Comparison of ENCODE assay signal across 8 mouse cellular contexts in the genomic region with DNA sequence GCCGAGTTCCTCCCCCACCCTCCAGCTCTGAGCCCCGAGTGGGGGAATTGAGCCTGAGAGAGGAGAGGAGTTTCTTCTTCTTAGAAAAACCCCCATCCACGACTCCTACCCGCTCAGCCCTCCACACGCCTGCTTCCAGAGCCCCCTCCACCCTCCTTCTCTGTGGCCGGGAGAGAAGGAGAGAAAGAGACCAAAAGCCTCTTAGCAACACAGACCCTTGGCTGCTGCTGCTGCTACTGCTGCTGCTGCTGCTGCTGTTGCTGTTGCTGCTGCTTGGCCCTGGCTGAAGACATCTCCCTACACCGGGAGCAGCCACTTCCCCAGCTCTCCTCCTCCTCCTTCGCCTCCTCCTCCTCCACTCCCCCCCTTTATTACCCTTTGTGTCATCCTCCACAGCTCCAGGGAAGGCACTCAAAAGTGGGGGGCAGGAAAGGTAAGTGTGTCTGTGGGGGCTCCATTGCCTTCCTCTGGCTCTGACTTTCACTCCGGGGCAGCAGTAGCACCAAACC. TPM values are rescaled to one million over a fixed set of nuclear protein-coding genes. Genes with fewer than 3 reads are reported as not detected.
A peak's percentile ranks its signal among the peaks of the same experiment; 100 is the strongest.
DNase-seq lines count a peak whose midpoint lies in the region; ATAC-seq and TF ChIP-seq lines count a peak whose summit lies in the region.

No protein-coding gene starts in this region.

- H3K27me3 ChIP-seq in embryonic facial prominence, embryonic 12.5 days, result no peaks in the 10 kb centered on the region
- H3K27me3 ChIP-seq in kidney, embryonic 14.5 days (ENCODE audit: control insufficient read depth, insufficient read depth, low read length), result no peaks in the 10 kb centered on the region
- no peaks in the 10 kb centered on the region for H3K27me3 ChIP-seq in liver, embryonic 14.5 days (ENCODE audit: control insufficient read depth, insufficient read depth, low read length)
- H3K27me3 ChIP-seq in neural tube, embryonic 11.5 days (ENCODE audit: control insufficient read depth, insufficient read depth, low read length), result no peaks in the 10 kb centered on the region

- H3K4me1 ChIP-seq in embryonic facial prominence, embryonic 12.5 days, result peaks cover 4% of the 10 kb centered on the region
- H3K4me1 ChIP-seq in kidney, embryonic 14.5 days (ENCODE audit: control insufficient read depth, insufficient read depth, low read length), result peaks cover 4% of the 10 kb centered on the region; the same call in 1 of the 2 replicates
- peaks cover 3 to 4% of the 10 kb centered on the region in 2 experiments for H3K4me1 ChIP-seq in liver, embryonic 14.5 days (replicated peaks; ENCODE audit: control insufficient read depth in 2 of 2, insufficient read depth in 2 of 2, low read length in 1 of 2)
- H3K4me1 ChIP-seq in neural tube, embryonic 11.5 days (ENCODE audit: control insufficient read depth, insufficient read depth, low read length), result 0 out of 2 replicates have a peak, but pooled peaks cover 6% of the 10 kb centered on the region

- H3K36me3 ChIP-seq in embryonic facial prominence, embryonic 12.5 days, result no peaks in the 10 kb centered on the region
- no peaks in the 10 kb centered on the region for H3K36me3 ChIP-seq in kidney, embryonic 14.5 days (ENCODE audit: control insufficient read depth, insufficient read depth, low read length)
- H3K36me3 ChIP-seq in liver, embryonic 14.5 days (replicated peaks; ENCODE audit: control insufficient read depth, insufficient read depth, low read depth), result no peaks in the 10 kb centered on the region
- no peaks in the 10 kb centered on the region for H3K36me3 ChIP-seq in neural tube, embryonic 11.5 days (ENCODE audit: control insufficient read depth, insufficient read depth, low read length)

- H3K4me2 ChIP-seq in embryonic facial prominence, embryonic 12.5 days (replicated peaks), result peak overlapping the region; percentile 60
- peak overlapping the region; percentile 61 for H3K4me2 ChIP-seq in kidney, embryonic 14.5 days (replicated peaks; ENCODE audit: low read depth, low read length)
- peak overlapping the region; percentile 80 for H3K4me2 ChIP-seq in liver, embryonic 14.5 days (ENCODE audit: low read depth)
- peak overlapping the region; percentile 63 for H3K4me2 ChIP-seq in neural tube, embryonic 11.5 days (ENCODE audit: low read depth)

- TF ChIP-seq EP300 in liver, embryonic 14.5 days (IDR thresholded peaks at IDR 0.05; ENCODE audit: low read depth), result no peak

- peak overlapping the region; percentile 96 for H3K27ac ChIP-seq in embryonic facial prominence, embryonic 12.5 days
- H3K27ac ChIP-seq in kidney, embryonic 14.5 days (ENCODE audit: low read depth, low read length), result peak overlapping the region; percentile 97
- peak overlapping the region; percentile 66 for H3K27ac ChIP-seq in liver, embryonic 14.5 days
- peak overlapping the region; percentile 89 for H3K27ac ChIP-seq in neural tube, embryonic 11.5 days (ENCODE audit: low read depth, low read length)

- peak; percentile 12 for ATAC-seq in CD4-positive, CD25-positive, alpha-beta regulatory T cell, adult 4 months
- ATAC-seq in embryonic facial prominence, embryonic 12.5 days (ENCODE audit: insufficient number of reproducible peaks, insufficient read depth, low FRiP score, low TSS enrichment), result peak; percentile 61
- ATAC-seq in kidney, embryonic 14.5 days (ENCODE audit: low FRiP score, low TSS enrichment), result peak; percentile 66
- ATAC-seq in liver, embryonic 14.5 days (ENCODE audit: insufficient read depth), result peak; percentile 21
- ATAC-seq in neural tube, embryonic 11.5 days (ENCODE audit: insufficient read depth, low FRiP score, low TSS enrichment), result peak; percentile 67

- TF ChIP-seq CTCF in liver, embryonic 14.5 days (IDR thresholded peaks at IDR 0.05; ENCODE audit: low read depth), result no peak

- H3K4me3 ChIP-seq in embryonic facial prominence, embryonic 12.5 days, result peak overlapping the region; percentile 83
- H3K4me3 ChIP-seq in kidney, embryonic 14.5 days (ENCODE audit: low read length), result peak overlapping the region; percentile 79
- peak overlapping the region; percentile 75 to 85 for H3K4me3 ChIP-seq in liver, embryonic 14.5 days (ENCODE audit: insufficient read depth in 1 of 2, low read depth in 2 of 2, low read length in 2 of 2)
- peak overlapping the region; percentile 71 for H3K4me3 ChIP-seq in neural tube, embryonic 11.5 days (ENCODE audit: low read depth, low read length)

- WGBS in embryonic facial prominence, embryonic 12.5 days, result 0% methylated on average over 9 of the region's 9 CpGs
- WGBS in kidney, embryonic 14.5 days, result 0% methylated on average over 9 of the region's 9 CpGs
- WGBS in liver, embryonic 14.5 days (ENCODE audit: insufficient replicate concordance), result under 1% methylated on average over 9 of the region's 9 CpGs
- WGBS in neural tube, embryonic 11.5 days, result 0% methylated on average over 5 of the region's 9 CpGs

- H3K9ac ChIP-seq in embryonic facial prominence, embryonic 12.5 days, result peak overlapping the region; percentile 80
- peak overlapping the region; percentile 83 for H3K9ac ChIP-seq in kidney, embryonic 14.5 days (ENCODE audit: low read depth, low read length)
- H3K9ac ChIP-seq in liver, embryonic 14.5 days (replicated peaks), result peak overlapping the region; percentile 87
- peak overlapping the region; percentile 71 for H3K9ac ChIP-seq in neural tube, embryonic 11.5 days (ENCODE audit: low read length)

- peak; percentile 60 to 85 for DNase-seq in adrenal gland, adult (ENCODE audit: inconsistent age in 2 of 2, low spot score in 1 of 2)
- peak; percentile 39 for DNase-seq in heart, adult 8-10 months (ENCODE audit: low spot score)
- peak in 2 of 3 experiments; percentile 2 to 20 for DNase-seq in liver, embryonic 14.5 days (ENCODE audit: low read depth in 3 of 3, low spot score in 3 of 3)
- DNase-seq in neural tube, embryonic 11.5 days (ENCODE audit: low spot score), result peak; percentile 69
- peak; percentile 28 for DNase-seq in telencephalon, adult 2 months (ENCODE audit: low read depth, low spot score)

- H3K9me3 ChIP-seq in embryonic facial prominence, embryonic 12.5 days, result no peaks in the 10 kb centered on the region
- H3K9me3 ChIP-seq in kidney, embryonic 14.5 days (ENCODE audit: control insufficient read depth, low read length), result no peaks in the 10 kb centered on the region
- no peaks in the 10 kb centered on the region for H3K9me3 ChIP-seq in liver, embryonic 14.5 days (ENCODE audit: control insufficient read depth, low read length)
- H3K9me3 ChIP-seq in neural tube, embryonic 11.5 days (ENCODE audit: control insufficient read depth, low read length), result no peaks in the 10 kb centered on the region

RNA-seq across cellular contexts. Expression of a gene that starts 0.3 kb away (rescaled TPM):
- polyA plus RNA-seq in CD4-positive, CD25-positive, alpha-beta regulatory T cell, adult 4 months (2017; shearing (Covaris generic)), result 100 to 1,000 TPM in 1 of 2 experiments, 10 to 100 TPM in 1; 98.5 to 124 TPM
- 114 and 118 TPM in 2 replicates for polyA plus RNA-seq in embryonic facial prominence, embryonic 12.5 days (2016; fragmentation: Nextera tagmentation; extraction: Ambion mirVana)
- 10 to 100 TPM; 32.5 to 39.0 (median 34.9) TPM for total RNA-seq in heart, adult 8-10 months (2022)
- 114 and 121 TPM in 2 replicates for polyA plus RNA-seq in kidney, embryonic 14.5 days (2014; fragmentation: Nextera tagmentation; extraction: Ambion mirVana)
- polyA plus RNA-seq in liver, embryonic 14.5 days (2012; rRNA removed), result 18.2 and 22.0 TPM in 2 replicates
- 37.4 and 40.4 TPM in 2 replicates for polyA plus RNA-seq in liver, embryonic 14.5 days (2014; fragmentation: Nextera tagmentation; extraction: Ambion mirVana)
- 133 and 141 TPM in 2 replicates for polyA plus RNA-seq in neural tube, embryonic 11.5 days (2014; fragmentation: Nextera tagmentation; extraction: Ambion mirVana)

RNA-seq across cellular contexts. Expression of a gene that starts 0.5 kb away (rescaled TPM):
- 10 to 100 TPM; 25.0 to 29.3 TPM for polyA plus RNA-seq in CD4-positive, CD25-positive, alpha-beta regulatory T cell, adult 4 months (2017; shearing (Covaris generic))
- polyA plus RNA-seq in embryonic facial prominence, embryonic 12.5 days (2016; fragmentation: Nextera tagmentation; extraction: Ambion mirVana), result 29.8 and 30.8 TPM in 2 replicates
- total RNA-seq in heart, adult 8-10 months (2022), result 10 to 100 TPM; 26.0 to 35.6 (median 34.1) TPM
- 25.1 and 34.2 TPM in 2 replicates for polyA plus RNA-seq in kidney, embryonic 14.5 days (2014; fragmentation: Nextera tagmentation; extraction: Ambion mirVana)
- 1.6 and 1.8 TPM in 2 replicates for polyA plus RNA-seq in liver, embryonic 14.5 days (2012; rRNA removed)
- polyA plus RNA-seq in liver, embryonic 14.5 days (2014; fragmentation: Nextera tagmentation; extraction: Ambion mirVana), result 5.7 TPM in 2 replicates
- 32.2 and 33.4 TPM in 2 replicates for polyA plus RNA-seq in neural tube, embryonic 11.5 days (2014; fragmentation: Nextera tagmentation; extraction: Ambion mirVana)

Comparison
In these comparisons a context has a peak if more than half of its experiments do, and no peak if none do; other contexts are left out.
1. Peak in every context shown above with its lines: DNase-seq, ATAC-seq, H3K4me3 ChIP-seq and H3K27ac ChIP-seq.
2. ATAC-seq: peak in every context shown above with its lines; median percentile 67 in neural tube, embryonic 11.5 days; 66 in kidney, embryonic 14.5 days; 61 in embryonic facial prominence, embryonic 12.5 days; 21 in liver, embryonic 14.5 days; 12 in CD4-positive, CD25-positive, alpha-beta regulatory T cell, adult 4 months.
3. DNase-seq: peak in every context shown above with its lines; median percentile 72 in adrenal gland, adult; 69 in neural tube, embryonic 11.5 days; 39 in heart, adult 8-10 months; 28 in telencephalon, adult 2 months; 11 in liver, embryonic 14.5 days.